Mouse (Mus musculus) CH12F3 (cell line): ENCODE results near the gene Tsga10ip.
"Not testable (repeated sequence)": the region's sequence is repeated elsewhere in the genome, so short reads cannot be mapped to it uniquely, and the experiment has no call there.

Experiments used
- in situ Hi-C: fragments of 300-500 bp; cut with MboI; formaldehyde crosslinking; loops from 2 replicates; pipeline ENCODE4 v1.14.3; 2020; ENCODE audit warnings: low sequenced_read_pairs

Tsga10ip gene

DNA sequence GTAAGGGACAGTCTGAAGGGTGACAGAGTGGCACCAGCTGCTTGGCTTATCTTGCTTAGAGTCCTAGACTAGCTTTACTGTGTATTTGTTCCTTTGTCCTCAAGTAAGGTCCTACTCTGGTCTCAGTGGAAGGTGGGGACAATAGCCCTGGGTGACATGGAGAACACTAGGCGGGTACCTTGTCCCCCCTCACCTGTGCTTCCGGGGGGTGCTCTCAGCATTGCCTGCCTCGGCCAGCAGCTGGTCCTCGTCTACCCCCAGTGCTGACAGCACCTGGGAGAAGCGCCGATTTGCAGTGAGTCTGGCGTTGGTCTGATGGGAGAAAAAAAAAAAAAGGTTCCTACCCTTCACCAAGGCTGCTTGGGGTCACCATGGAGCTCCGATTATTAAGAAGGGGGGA, 11.9 kb downstream of the Tsga10ip start:
- in situ Hi-C loops, result no loop called here

DNA sequence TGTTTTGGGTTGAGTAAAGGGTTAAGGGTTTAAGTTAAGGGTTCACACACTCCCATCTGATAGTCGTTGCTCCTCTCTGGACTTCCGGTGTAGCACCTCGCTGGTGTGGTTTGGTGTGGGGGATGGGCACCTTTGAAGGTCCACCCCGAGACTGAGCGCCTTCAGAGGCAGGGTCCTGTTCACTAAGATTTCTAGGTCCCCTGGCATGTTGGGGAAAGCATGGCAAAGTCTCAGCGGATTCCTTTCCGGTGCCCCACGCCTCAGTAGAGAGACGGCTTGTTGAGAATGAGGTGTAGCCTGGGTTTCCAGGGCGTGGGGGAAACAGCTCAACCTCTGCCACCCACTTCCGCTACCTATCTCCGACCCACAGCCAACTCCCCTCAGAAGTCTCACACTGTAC, 12.7 kb downstream of the Tsga10ip start:
- in situ Hi-C loops, result no loop called here

DNA sequence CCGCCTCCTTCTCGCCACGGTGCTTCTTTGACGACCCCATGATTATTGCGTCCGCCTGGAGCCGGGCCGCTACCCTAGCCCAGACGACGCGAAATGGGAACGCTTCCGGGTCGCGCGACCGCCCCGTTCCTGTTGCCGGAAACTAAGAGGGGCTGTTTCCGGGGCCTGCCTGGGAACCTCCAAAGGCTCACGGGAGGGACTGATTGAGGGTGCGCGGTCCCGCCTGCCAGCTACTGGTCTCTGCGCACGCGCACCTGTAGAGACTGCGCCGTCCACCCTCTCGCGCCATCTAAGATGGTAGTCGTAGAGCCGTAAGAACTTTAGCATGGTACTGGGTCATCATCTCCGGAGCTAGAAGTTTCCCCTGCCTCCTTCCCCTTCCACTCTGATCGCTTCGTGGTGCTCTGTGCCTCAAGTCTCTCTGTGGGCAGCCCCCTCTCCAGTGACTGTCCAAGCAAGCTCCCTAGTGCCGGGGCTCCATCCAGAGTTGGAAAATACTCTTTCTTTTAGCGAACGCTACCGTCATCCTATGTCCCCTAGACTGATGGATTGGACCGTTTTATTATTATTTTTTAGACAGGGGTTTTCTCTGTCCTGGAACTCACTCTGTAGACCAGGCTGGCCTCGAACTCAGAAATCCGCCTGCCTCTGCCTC, 13.6 kb downstream of the Tsga10ip start, which contains the start of gene Sart1:
Sart1 (minus strand) TSS at position 116 of the 655 bp plus-strand sequence.
- in situ Hi-C loops, result no loop called here

DNA sequence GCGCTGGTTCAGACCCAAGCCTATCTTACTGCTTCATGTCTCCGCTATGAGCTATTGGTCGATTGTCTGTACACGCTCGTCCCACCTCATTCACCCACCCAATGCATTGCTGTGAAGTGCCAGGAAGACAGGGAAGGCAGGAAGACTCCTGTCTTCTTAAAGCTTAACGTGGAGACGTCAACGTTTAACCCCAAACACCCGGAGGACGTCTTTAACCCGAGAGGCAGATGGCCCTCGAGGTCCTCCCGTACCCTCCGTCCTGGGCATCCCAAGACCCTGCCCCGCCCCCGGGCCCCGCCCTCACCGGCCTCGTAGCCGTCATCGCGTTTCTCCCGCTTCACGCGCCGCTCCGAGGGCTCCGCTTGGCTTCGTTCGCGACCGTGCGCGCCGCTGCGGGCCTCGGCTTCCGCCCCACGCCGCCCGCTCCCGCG, 14.3 kb downstream of the Tsga10ip start:
- in situ Hi-C loops, result no loop called here

DNA sequence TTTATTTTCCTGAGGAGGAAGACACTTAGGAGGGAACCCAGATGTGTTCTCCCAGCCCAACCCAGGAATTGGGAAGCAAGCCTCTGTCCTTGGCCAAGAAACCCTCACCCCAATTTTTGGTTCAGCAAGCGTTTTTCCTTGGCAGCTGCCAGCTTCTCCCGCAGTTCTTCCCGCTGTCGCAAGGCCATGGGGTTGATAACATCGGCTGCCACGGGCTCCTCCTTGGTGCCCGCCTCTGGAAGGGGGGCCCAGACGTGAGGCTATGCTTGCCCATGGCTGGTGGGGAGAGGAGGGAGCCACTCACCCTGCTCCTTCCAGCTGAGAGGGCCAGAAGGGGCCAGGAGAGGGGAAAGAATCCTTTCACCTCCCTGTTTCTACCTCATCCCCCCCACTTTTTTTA, 17.6 kb downstream of the Tsga10ip start:
- in situ Hi-C loops, result no loop called here

DNA sequence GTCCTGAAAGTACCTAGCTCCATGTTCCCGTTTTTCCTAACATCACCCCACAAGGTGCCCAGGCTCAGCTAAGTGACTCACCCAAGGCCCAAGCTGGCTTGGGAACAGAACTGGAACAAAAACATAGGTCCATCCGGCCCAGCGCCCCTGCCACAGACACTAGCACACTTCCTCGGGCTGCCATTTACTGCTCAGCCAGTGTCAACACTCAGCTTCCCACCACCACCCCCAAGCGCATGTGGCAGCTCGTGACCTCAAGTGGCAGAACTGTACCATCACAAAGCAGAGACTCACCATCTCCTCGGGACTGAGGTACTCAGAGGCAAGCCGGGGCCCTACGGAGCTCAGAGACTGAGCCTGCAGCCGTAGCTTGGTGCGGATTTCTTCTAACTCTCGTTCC, 19.0 kb downstream of the Tsga10ip start:
- in situ Hi-C loops, result no loop called here

DNA sequence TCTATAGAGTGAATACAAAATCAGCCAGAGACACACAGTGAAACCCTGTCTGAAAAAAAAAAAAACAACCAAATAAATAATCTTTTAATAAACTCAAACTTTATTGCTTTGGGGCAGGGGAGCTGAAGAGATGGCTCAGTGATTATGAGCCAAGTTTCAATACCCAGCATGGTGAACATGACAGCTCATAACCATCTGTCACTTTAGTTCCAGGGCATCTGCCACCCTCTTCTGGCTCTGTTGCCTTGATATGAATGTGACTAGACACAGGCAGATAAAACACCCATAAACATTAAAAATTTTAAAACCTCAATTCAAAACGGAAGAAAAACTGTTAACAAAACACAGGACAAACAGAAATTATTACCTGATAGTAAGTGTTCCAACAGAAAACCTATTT, 24.9 kb downstream of the Tsga10ip start:
- in situ Hi-C loops, result no loop called here

DNA sequence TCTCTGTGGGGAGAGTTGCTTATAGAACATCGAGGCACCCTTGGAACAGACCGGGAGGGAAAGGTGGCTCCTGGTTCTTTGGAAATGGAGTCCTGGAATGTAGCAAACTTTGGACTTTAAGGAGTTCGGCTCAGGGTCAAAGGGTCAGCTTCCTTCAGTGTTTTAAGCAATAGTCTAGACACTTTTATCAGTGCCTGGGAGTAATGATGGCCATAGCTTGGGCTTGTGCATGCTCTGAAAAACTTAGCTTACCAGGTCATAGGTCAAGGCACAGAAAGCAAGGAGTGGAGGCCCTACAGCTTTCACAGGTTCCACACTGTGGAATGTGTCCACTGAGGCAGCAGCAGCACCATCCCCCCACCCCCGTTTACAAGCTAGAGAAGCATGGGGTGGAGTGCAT, 27.6 kb downstream of the Tsga10ip start:
- in situ Hi-C loops, result no loop called here

DNA sequence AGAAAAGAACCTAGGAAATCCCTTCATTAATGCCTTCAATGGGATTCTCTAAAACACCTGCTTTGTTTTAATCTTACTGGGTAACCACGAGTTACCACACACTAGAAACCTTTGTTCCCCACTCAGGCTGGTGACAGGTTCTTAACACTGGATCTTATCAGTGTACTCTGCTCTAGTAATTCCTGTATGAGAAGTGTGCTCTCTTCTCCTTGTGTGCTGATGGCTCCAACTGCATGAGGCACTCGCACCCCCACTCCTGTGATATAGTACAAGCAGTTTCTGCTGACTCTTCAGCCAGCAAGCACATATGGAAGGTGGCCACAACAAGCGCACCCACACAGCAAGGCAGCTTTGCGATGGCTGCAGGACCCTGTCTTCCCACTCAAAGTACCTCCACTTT, 28.1 kb downstream of the Tsga10ip start:
- in situ Hi-C loops, result no loop called here

DNA sequence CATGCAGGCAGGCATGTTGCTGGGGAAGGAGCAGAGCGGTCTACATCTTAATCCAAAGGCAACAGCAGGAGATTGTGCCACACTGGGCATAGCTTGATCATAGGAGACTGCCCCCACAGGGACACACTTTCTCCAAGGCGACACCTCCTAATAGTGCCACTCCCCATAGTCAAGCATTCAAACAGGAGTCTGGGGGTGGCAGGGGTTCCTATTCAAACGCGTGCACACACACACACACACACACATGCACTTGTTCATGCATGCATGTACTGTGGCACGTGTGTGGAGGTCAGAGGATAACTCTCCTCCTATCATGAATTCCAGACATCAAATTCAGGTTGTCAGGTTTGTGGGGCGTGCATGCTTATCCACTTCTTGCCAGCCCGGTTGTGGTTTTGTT, 29.6 kb downstream of the Tsga10ip start:
- in situ Hi-C loops, result no loop called here

DNA sequence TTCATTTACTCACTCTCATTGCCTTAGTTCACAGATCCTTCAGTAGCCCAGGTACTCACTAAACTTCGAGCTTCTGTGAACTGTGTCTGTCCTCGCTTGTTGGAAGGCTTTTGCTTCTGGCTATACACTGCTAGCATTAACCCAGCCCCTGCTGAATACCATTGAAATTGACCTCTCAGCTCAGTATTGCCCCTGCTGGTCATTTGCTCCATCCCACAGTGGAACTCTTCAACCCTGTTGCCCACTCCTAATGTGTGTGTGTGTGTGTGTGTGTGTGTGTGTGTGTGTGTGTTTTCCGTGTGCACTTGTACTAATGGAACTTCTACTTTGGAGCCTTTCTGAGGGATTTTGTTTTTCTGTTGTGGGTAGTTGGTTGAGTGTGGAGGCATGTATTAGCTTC, 31.4 kb downstream of the Tsga10ip start:
- in situ Hi-C loops, result no loop called here

DNA sequence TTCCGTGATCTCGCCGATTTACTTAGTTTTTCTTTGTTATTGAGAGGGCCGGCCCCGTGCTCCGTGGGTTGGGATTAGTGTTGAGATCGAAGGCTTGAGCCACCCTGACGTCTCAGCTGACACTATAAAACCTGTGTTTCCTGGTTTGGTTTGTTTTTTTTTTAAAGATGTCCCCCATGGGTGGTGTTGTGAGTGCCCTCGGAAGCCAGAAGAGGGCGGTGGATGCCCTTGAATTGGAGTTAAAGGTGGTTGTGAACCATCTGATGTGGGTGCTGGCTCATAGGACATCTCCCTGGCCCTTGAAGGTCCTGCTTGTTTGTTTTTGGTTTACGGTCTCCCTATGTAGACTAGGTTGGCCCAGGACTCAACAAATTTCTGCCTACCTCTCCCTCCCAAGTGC, 34.9 kb downstream of the Tsga10ip start:
- in situ Hi-C loops, result no loop called here

DNA sequence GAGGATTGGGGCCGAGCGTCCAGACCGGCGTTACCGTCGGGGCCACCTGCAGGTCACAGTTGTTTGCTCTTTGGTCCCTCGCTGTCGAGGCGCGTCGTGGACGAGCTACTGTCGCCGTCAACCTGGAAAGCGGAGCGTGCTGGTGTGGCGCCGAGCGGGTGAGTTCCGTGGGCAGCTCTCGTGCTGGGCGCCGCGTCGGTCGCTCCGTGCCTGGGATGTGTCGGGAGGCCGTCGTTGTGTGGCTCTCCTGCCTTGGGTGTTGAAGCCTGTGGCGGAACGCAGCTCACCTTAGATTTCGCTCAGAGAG, 35.3 kb downstream of the Tsga10ip start, which contains the start of gene Banf1:
Banf1 (minus strand) TSS at position 116 of the 307 bp plus-strand sequence.
- in situ Hi-C loops, result no loop called here

DNA sequence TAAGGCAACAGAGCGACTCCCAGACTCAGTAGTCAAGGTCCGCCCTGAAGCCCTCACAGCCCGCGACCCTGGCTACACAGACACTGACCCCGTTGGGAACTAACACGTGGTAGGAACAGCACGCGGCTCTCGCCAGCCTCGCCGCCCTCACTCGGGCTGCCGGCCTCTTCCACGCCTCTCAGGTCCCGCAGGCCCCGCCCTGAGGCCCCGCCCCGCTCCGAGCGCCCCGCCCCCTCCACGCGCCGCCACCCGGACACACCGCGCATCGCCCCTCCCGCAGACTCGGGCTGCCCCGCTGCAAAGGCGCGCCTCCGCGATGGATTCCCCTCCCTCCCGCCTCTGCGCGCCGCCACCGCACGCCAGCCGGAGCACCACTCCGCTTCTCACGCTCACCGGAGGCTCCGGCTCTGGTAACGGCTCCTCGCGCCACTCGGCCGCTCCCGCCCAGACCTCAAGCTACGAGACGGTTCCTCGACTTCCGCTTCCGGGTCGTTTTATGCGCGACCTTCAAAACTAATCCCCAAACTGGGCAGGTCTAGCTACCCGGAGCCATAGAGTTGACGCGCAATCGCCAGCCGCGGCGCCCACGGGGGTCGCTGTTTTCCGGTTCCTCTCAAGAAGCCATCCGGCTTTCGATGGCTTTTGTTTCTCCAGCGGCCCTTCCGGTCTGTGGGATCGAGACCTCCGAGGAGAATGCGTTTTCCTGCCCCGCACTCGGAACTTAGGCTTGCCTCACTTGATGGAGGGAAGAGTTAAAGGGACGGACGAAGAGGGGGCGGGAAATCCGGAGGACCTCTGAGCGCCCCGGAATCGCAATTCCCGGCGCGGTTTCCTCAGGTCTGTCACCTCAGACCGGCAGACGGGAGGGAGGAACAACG, 35.9 kb downstream of the Tsga10ip start, which contains the start of gene Eif1ad:
Eif1ad (plus strand) TSS at position 567 of the 878 bp plus-strand sequence.
- in situ Hi-C loops, result no loop called here

DNA sequence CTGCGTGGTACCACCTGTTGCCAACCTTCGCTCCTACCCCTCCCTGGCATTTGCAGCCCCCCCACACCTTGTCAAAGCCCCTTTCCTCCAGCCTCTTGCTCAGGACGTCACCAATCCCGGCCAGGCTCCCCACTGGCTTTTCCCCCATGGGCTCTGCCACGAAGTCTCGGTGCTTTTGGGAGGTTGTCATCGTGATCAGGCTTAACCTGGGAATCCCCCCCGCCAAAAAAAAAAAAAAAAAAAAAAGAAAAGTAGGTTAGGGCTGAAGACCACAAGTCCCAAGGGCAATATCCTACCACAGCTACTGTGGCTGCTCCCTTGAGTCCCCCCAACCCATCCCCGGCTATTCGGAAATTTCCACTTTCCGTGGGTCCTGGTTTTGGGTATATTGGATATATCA, 36.6 kb downstream of the Tsga10ip start:
- in situ Hi-C loops, result no loop called here

DNA sequence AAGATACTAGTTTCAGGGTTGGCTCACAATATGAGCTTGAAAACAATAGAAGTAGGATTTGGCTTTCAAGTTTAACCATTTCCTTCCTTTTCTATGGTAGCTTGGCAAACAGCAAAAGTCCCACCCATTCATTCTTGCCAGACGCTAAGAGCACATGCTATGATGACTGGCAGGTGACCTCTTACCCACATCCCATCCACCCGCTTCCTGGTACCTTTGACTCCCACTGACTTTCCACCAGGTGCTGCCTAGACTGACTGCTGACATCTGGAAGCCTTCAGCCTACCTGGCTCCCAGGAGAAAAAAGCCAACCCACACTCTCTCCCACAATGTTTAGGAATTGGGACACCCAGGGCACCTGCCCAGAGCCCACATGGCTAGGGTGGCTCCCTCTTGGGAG, 38.2 kb downstream of the Tsga10ip start:
- in situ Hi-C loops, result no loop called here

DNA sequence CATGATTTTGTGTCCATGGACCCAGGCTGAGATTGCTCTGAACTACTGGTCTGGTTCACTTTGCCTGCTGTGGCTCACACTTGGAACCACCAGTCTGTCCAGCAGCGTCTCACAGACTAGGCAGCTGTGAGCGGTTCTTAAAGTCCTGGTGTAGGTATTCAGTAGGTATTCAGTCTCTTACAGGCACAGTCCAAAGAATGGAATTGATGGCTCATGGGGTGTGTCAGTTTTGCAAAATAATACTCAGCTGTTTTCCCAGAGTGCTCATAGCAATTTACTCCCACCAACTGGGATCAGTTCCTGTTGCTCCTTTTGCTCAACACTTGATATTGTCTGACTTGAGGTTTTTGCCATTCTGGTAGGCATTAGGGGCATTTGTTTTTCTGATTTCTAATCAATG, 40.1 kb downstream of the Tsga10ip start:
- in situ Hi-C loops, result no loop called here

DNA sequence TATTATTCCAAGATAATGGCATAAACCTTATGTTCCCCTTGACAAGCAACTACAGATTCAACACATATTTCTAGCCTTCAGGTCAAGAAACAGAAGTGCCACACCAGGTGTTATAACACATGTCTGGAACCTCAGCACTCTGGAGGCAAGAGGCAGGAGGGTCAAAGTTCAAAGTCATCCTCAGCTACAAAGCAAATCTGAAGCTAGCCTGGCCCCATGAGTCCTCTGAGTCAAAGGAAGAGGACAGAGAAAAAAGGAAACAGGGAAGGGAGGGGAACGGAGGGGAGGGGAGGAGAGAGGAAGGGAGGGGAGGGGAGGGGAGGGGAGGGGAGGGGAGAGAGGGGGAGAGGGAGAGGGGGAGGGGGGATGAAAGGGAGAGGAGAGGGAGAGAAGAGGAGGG, 46.2 kb downstream of the Tsga10ip start:
- in situ Hi-C loops, result no loop called here

DNA sequence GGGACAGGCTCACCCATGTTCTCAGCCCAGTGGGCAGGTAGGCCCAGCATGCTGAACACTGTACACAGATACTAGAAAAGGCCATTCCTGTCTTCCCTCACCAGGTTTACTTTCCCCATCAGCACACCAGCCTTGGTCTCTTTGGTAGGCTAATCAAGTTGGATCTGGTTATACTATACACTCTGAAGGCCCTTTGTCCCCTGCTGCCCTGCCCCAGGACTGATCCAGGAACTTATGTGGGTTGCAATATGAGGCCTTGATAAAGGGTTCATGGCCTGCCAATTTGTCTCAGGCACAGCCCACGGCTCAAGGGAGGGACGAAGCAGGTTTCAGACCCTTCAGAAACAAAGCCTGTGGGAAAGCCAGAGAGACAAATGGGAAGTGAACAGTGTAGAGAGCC, 48.7 kb downstream of the Tsga10ip start:
- in situ Hi-C loops, result no loop called here

DNA sequence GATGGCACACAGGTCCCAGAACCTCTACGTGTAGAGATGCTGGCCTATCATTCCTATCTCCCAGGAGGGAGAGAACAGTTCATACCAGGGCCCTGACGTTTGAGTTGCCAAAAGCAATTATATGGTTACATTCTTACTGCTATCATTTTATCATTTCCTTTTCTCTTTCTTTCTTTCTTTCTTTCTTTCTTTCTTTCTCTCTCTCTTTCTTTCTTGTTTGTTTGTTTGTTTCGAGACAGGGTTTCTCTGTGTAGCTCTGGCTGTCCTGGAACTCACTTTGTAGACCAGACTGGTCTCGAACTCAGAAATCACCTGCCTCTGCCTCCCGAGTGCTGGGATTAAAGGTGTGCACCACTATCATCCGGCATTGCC, 52.8 kb downstream of the Tsga10ip start, which contains the start of gene Cst6:
Cst6 (minus strand) TSS at position 73 of the 372 bp plus-strand sequence.
- in situ Hi-C loops, result not testable (repeated sequence)

DNA sequence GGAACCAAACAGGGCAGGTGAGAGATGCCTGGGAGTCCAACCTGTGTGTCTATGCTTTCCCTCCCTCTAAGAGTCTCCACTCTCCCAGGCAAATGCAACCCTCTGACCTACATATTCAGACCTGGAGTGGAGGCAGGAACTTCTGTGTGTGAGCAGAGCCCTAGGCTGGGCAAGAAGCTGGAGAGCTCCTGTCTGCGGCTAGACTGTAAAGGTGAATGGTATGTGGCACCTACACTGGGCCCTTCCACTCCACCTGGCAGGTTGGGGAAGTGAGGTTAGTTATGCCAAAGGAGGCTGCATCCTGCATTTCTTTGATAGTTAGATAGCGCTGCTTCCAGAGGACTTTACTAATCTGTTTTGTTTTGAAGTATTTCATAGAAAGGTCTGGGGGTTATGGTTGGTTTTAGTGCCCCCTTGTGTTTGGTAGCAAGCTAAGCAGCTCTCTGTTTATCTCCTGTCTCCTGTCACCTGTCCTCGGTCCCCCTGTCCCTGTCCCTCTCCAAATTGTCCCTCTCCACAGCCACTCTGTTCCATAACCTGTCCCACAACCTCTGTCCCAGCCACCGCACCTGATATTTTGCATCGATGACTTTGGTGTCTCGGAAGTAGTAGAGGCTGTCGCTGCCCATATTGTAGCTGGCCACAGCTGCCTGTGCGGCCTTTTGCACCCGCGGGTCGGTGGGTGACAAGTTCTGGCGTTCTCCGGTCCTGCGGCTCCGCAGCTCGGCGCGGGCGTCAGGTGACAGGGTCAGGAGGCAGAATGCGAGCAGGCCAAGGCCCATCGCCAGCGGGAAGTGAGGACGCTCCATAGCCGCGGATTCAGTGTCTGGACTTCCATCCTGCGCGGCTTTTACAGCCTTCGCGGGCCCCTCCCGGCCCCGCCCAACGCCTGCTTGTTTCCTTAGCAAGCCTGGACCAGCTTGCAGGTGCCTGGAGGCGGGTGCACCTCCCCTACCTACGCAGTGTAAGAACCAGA, 53.5 kb downstream of the Tsga10ip start:
- in situ Hi-C loops, result no loop called here
